Mouse (Mus musculus) heart, adult 18-20 months (tissue): ENCODE data around the gene Igf2bp1. TPM values are rescaled to one million over a fixed set of nuclear protein-coding genes. Genes with fewer than 3 reads are reported as not detected.

Source experiments
- DNase-seq, 2 experiments: peaks; one replicate each; pipeline ENCODE4 v3.0.0; 2021 to 2022; ENCODE audit warnings: mixed read lengths in 1 of 2
- total RNA-seq, 2 experiments: library from RNA; stranded (reverse); gene quantifications; 2 replicates each; pipeline ENCODE4 v1.2.3; 2021

Igf2bp1 gene
- total RNA-seq, 2 experiments from 2014 or later: 0.05 to 0.35 TPM

DNA sequence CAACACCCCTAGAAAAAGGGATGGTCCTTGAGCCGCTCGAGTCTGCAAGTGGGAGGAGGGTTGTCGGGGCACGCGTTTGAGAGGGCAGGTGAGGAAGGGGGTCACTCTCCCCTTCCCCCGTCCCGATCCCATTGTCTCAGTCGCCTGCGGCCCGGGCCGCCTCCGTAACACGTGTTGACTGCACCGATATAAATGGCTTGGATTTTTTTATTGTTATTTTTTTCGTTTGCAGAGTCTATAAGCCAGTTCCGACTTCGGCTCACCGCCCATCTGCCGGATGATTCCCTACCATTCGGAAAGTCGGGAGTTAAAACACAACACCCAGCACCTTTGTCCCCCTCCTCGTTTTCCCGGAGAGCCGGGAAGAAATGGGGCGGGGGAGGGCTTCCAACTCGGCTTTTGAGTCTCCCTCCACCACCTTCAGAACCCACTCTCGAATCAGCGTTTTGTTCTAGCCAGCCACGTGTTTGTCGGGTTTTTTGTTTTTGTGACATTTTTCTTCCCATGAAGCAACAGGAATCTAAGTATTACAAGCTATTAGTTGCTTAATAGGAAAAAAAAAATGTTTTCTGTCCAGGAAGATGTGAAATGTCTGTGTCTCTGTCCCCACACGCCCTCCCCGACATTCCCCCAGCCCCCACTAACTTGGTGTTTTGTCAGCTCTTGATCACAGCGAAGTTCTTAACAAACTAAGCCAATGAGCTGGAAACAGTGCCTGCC is 1.9 kb upstream of the Igf2bp1 start:
- DNase-seq: peak in 1 of 2 experiments; percentile 55

DNA sequence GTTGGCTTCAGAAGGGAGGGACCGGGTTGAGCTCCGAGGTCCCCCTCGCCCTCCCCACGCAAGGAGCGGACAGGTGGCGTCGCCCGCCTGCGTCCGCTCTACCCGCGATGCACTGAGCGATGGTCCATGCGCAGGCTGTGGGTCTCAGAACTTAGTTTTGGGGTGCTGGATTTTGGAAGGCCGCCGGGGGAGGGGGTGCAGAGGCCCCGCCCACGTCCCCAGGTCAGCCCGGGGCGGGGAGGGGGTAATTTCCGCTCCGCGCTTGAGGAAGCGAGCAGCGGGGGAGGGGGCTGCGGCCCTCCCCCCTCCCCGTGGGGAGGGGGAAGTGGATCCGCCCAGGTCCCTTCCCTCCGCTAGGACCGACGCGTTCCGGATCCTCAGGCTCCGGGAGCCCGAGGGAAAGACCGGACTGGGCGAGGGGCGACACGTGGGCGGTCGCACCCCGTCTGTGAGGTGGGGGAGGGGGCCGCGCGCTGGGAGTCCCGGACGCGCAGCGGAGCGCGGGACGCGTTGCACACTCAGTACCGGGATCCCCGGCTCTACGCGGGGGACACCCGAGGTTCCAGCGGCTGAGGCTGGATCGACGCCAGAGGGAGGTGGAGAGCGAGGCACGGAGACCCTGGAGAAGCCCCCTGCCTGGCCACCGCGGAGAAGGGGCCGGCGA is 1.2 kb upstream of the Igf2bp1 start:
- peak in 1 of 2 experiments; percentile 7 for DNase-seq

DNA sequence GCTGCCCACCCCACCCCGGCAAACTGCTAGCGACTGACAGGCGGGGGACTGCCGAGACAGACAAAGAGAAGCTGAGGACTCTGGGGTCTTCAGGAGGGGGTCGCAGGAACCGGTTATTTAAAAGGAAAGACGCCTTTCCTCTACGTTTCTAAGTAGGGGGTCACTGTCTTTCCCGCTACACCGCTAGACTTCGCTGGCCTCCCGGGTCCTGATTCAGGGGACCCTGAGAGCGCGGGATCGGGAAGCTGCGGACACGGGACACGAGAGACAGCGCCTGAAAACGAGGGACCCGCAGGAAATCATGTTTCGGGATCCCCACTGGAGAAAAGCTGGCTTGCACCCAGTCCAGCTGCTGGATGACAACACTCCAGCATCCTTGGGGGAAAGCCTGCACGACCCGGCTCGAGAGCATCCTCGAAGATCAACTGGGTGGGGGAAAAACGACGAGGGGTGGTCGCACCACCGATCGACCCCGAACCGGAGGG is 669 bp upstream of the Igf2bp1 start:
- DNase-seq: peak; percentile 3 to 42

DNA sequence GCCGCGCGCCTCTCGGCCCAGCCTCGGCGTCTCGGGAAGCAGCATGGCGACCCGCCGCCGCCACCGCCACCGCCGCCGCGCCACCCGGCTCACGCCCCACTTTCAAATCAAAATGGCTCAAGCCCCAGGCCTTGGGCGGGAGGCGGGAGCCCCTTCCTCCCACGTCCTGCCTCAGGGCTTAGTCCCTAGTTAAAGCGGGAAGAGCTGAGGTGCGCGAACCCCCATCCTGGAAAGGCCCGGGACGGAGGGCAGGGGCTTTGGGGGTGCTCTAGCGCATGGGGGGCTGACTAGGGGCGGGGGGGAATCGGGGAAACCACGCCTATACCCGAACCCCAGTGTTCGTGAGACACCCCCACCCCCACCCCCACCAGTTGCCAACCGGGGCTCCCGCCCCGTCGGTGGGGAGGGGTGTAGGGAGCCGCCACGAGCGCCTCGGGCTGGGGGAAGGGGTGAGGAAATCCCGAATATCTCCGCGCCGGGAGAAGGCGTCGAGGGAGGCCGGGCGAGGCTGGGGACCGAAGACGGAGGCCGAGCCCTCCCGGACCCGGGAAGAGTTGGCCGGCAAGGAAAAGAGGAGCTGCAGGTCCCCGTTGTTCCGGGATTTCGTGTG is 842 bp downstream of the Igf2bp1 start:
- no peak for DNase-seq

DNA sequence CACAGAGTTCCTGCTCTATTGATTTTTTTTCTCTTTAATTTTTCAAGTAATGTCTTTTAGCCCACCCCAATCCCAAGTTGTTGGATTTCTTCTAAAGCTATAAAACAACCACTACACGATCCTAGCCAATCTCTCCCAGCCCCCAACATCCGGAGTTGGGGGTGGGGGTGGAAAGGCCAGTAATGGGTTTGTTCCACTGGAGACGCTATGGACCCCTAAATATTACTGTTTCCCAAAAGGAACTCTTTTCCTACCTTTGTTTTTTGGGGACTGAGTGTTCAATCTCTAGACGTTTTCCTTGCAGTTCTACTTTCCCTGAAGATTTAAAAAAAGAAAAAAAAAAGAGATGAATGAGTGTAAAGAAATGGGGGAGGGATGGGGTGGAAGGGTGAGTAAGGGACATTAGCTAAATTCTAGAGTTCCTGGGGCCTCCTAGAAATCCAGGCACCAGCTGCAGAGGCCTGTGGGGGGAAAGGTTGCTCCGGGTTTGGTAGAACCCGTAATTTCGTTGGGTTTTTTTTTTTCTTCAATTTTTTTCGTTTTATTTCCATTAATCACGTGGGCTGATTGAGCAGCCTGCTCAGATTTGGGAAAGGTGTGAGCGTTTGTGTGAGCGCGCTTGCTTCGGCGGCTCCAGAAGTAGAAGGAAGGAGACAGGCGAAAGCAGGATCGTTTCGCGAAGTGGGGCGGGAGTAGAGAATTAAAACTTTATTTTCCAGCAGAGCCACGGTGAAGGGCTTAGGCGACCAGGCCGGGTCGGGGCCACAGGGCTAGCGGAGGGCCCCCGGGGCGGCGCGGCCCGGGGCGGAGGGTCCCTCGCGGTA is 1.6 kb downstream of the Igf2bp1 start:
- peak in 1 of 2 experiments; percentile 34 for DNase-seq

DNA sequence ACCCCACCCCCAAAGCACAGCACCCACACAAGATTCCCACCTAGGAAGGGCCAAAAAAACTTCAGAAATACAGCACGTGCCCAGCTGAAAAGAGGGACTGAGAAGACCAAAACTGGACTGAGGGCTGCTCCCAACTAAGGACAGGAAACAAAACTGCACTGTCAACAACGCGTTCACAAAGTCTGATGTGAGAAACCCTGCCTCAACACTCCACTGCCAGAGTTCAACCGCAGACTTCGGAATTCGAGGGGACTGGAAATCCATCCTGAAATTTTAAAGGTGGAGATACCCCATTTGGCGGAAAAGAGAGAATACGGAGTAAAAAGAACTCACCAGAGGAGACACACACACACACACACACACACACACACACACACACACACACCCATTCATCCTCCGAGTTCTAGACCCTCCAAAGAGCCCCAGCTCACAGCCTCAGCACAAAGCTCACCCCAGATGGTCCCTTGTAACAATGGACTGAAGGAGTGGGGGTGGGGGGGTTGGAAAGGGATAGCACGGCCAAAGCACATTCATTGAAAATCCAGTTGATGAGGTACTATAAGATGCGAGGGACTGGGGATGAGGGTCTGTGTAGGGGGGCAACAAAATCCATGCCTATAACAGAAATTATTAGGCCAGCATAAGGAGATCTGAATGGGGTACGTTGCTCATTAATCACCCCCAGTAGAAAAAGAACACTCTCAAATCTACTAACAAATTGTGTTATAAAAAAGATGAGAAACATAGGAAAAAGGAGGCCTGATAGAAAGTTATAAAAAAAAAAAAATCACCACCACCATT is 2.4 kb downstream of the Igf2bp1 start:
- no peak for DNase-seq

DNA sequence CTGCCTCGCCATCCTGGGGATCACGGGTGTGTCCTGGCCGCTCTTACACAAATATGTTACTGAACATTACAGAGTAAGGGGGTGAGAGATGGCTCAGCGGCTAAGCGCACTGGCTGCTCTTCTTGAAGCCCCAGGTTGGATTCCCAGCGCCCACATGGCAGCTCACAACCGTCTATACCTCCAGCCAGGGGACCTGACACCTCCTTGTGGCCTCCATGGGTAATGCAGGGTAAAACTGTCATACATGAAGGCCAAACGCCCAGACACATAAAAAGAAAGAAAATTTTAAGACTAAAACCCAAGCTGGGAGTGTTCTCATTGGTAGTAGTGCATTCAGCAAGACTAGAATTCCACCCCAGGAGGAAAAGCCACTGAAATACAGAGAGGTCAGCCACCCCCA is 11.6 kb downstream of the Igf2bp1 start:
- DNase-seq: no peak

DNA sequence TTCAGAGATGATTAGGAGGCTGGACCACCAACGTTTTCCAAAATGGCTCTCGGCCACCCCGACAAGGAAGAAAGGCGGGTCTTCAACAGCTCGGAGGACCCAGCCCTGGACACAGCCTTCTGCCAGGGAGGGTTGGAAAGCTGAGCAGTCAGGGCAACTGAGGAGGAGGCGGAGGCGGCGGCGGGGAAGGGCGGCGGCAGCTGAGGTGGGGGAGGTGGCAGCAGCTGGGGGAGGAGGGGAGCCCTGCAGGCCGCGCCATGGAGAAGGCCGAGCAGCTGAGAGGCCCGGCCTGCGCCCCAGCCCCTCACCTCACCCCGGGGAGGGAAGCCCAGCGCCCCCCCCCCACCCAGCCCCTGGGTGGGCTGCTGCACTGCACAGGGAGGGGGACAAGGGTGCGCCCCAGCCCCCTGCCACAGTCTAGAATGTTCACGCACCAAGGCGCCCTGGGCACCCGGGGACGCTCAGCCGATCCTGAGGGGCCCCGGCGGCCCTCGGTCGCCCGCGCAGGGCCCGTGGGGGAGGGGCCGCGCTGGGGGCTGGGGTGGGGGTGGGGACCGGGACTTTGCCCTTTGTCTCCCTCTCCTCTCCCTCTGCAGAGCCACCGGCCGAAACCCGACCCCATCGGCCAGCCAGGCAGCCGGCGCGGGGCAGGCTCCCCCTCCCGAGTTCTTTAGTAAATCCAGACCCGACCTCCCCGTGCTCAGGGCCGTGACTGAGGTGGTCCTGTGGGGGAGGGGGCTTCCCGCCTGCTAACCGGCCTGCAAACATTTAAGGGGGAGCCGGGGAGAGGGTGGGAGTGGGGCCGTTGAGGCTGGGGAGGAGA is 14.6 kb downstream of the Igf2bp1 start:
- no peak for DNase-seq

DNA sequence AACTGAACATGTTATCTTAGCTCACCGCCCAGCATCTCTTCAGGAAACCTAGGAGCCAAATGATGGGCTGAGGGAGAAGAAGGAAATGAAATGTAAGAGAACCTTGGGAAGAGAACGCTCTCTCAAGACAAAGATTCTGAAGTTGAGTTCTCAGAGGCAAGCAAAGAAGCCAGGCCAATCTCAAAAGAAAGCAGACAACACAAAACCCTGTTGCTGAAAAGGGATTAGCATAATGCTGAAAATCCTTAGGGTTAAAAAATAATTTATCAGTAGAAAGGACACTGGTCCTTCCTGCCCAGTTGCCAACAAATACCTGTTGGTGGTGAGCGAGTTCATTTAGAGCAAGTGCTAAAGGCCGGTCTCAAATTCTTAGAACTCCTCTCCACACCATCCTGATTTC is 15.3 kb downstream of the Igf2bp1 start:
- no peak for DNase-seq

DNA sequence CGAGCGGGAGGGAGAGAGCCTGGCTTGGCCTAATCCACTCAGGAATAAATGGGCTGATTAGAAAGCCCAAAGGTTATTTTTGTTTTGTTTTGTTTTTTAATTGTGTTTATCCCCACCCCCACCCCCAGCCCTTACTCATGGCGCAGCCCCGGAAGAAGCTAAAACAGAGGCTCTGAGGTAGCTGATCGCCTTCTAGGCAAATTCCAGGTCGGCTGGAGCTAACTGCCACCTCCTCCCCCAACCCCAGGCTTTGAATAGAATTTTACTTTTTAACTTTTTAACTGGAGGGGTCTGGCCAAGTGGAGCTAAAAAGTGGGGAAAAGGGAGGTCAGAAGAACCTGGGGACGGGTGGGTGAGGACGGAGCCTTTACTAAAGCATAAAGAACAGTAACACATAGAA is 15.9 kb downstream of the Igf2bp1 start:
- DNase-seq: no peak

DNA sequence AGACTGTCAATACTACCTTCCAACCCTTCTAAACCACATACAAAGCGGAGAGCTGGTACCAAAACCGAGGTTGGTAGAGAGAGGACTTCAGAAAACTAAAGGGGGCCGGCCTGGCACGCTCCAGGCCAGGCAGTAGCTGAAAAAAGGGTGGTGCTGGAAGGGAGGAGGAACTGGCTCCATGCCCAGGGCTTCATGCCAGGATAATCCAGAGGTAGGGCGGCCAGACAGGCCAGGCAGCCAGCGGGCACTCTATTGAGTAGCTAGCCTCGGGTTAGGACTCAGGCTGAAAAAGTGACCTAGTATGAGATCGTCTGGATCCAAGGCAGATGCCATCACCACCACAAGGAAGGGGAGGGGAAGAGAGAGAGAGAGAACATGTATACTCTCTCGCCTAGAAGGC is 17.2 kb downstream of the Igf2bp1 start:
- DNase-seq: peak; percentile 68 to 76

DNA sequence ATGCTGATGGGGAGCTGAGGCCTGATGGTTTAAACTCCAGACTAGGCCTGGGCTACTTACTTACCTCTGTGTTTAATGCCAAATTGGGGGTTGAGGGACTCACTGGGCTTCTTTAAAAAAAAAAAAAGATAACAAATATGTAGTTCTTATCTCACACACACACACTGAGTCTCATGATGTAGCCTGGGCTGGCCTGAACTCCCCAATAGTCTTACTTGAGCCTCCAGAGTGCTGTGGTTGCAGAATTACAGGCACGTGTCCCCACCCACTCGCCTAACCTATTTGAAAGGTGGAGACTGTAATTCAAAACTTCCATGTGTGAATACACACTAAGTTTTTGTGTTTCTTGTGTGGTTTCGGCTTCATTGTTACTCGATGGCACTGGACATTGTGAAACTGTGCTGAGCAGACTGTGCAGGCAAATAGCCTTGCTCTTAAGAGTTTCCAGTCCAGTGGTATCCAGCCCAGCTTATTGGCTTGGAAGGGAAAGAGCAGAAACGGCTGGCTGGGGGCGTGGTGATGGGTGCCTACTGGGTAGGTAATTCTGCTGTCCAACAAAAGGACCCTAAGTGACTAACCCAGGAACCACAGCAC is 17.8 kb downstream of the Igf2bp1 start:
- DNase-seq: no peak

DNA sequence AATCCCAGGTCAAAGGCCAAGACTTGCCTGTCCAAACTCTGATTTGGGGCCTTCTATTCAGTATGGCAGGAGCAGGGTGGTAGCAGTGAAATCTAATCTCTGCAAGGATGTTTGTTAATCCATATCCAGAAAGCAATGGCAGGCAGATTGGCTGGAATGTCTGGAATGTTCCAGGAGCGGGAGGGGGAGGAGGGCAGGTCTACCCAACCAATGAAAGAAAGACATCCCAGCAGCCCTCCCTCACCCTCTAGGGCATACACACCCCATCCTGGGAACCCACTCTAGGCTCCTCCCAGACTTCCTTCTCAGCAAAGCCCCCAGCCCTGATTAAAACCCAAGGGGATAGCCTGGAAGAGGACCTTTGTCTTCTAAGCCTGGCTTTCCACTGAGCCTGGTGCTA is 23.3 kb downstream of the Igf2bp1 start:
- no peak for DNase-seq

DNA sequence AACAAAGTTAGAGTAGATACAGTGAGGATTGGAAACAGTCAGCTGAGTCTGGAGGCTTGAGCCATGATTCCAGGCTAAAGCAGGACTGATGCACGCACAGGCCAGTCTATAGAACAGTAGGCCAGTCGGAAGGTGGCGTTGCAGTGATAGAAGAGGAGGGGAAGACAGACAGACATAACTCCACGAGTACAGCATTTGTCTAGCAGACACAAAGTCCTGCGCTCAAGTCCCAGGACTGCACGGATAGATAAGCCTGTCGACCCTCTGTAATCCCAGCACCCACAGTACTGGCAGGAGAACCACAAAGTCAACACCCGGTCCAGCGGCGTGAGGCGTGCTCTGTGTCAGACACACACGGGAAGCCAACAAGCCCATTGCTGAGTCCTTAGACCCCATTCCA is 23.9 kb downstream of the Igf2bp1 start:
- no peak for DNase-seq

DNA sequence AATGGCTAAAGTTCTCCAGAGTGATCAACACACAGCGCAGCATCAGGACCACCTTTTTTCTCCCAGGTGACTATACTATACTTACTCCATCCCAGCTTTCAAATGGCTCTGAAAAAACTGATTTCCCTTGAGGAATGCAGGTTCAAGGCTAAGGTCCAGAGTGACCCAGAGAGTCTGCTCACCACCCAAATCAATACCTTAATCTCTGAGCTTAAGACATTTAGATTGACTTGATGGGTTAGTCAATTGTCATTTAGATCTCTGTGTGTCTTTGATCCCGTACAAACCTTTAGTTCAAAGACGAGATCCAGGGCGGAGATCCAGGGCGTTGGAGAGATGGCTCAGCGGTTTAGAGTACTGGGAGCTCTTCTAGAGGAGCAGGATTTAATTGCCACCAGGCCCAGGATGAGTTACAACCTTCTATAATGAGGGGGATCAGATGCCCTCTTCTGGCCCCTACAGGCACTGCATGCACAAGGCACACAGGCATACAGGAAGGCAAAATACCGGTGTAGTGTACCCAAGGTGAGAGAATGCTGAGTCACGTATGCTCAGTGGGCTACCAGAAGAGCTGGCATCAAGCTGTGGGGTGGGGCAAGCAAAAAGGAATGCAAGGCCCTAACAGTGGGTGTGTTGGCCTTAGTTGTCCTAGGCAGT is 24.9 kb downstream of the Igf2bp1 start:
- DNase-seq: no peak

DNA sequence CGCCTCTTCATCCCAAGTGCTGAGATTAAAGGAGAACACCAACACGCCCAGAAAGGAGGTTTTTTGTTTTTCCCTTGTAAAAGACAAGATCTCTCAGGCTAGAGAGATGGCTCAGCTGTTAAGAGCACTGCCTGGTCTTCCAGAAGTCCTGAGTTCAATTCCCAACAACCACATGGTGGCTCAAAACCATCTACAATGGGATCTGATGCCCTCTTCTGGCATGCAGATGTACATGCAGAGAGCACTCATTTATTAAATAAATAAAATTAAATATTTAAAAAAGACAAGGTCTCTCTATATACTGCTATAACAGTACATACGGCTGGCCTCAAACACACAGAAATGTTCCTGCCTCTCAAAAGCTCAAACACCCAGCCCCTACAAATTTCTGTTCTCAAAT is 27.3 kb downstream of the Igf2bp1 start:
- no peak for DNase-seq

DNA sequence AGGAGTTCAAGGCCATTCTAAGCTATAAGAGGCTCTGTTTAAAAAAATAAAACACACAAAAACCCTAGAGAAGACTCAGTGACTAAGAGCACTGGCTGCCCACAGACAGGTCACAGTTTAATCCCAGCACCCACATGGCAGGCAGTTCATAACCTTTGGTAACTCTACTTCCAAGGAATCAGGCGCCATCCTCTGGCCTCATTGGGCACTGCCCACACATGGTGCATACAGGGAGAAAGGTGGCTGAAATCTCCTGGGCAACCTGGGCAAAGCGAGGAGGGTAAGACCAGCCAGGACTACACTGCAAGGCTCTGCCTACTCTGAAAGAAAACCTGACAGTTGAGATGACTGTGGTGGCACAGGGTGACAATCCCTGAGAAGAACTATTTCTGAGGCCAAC is 29.4 kb downstream of the Igf2bp1 start:
- no peak for DNase-seq

DNA sequence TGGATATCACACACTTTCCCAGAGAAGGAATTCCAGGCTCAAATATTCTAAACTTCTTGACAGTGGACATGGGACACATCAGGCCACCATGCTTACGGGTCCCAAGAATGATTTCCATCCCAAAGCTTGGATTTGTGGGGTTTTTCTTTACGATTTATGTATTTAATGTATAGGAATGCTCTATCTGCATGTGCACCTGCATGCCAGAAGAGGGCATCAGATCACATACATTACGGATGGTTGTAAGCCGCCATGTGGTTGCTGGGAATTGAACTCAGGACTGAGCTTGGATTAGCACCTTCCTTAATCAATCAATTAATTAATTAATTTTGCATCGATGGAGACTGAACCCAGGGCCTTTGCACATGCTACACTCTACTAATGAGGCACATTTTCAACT is 30.0 kb downstream of the Igf2bp1 start:
- DNase-seq: no peak

DNA sequence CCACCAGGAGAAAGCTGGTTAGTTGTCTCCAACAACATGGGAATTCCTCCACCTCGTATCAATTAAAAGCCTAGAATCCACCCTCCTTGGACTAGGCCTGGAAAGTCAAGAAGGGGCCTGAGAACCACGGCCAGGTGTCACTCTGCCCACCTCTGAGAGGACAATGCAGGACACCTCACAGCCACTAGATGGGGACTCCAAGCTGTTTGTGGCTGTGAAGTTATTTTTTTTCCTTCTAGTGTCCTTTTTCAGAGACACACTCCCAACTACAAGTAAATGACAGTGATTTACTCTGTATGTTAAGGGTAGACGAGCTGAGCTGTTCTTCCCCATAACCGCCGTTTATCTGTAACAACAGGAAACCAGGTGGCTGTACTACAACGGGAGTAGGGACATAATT is 32.6 kb downstream of the Igf2bp1 start:
- DNase-seq: no peak

DNA sequence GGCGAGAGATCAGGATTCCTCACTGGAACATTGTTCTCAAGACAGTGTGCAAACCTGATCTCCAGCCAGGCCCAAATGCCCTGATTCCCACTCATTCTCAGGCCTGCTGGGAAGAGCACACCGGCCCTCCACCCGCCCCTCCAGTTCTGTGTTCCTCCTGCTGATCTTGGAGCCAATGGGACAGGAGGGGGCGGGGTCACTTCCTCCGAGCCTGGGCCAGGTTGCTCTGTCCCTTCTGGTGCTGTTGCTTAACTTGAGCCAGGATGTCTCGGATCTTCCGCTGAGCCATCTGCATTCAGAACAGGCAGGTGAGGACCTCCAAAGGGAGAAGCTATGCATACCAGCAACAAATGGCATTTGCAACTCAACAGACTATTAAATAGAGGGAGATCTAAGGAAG is 42.4 kb downstream of the Igf2bp1 start:
- DNase-seq: no peak
